Mouse (Mus musculus) forebrain, embryonic 16.5 days (tissue): Measurements from ENCODE around the gene Psmb2. TPM values are rescaled to one million over a fixed set of nuclear protein-coding genes. Genes with fewer than 3 reads are reported as not detected.
A peak's percentile ranks its signal among the peaks of the same experiment; 100 is the strongest.

Experiments used
- ATAC-seq: fragments of 200-750 bp; cut with Nextera tagmentation; 2 replicates; pipeline ENCODE4 v1.8.0; 2017; ENCODE audit warnings: mild to moderate bottlenecking, moderate library complexity
- H3K27ac ChIP-seq: fragments of 300-500 bp; sonication (generic); 2 replicates; pipeline ENCODE4 v1.5.1; 2014; ENCODE audit warnings: low read length, control low read depth
- H3K27me3 ChIP-seq: fragments of 300-500 bp; sonication (generic); replicated peaks from 2 replicates; pipeline ENCODE4 v1.6.1; 2014; ENCODE audit warnings: low read length; ENCODE audit not compliant: control insufficient read depth, insufficient read depth
- H3K36me3 ChIP-seq: fragments of 300-500 bp; sonication (generic); 2 replicates; pipeline ENCODE4 v1.6.1; 2014; ENCODE audit not compliant: control insufficient read depth, insufficient read depth
- H3K4me1 ChIP-seq: fragments of 300-500 bp; sonication (generic); replicated peaks from 2 replicates; pipeline ENCODE4 v1.6.1; 2014; ENCODE audit warnings: low read length; ENCODE audit not compliant: control insufficient read depth, insufficient read depth
- H3K4me2 ChIP-seq: fragments of 300-500 bp; sonication (generic); 2 replicates; pipeline ENCODE4 v1.6.1; 2014; ENCODE audit warnings: mild to moderate bottlenecking, low read length, control low read depth
- H3K4me3 ChIP-seq: fragments of 300-500 bp; sonication (generic); replicated peaks from 2 replicates; pipeline ENCODE4 v1.5.1; 2014; ENCODE audit warnings: mild to moderate bottlenecking, low read length, control low read depth
- H3K9ac ChIP-seq: fragments of 300-500 bp; sonication (generic); replicated peaks from 2 replicates; pipeline ENCODE4 v1.6.1; 2014; ENCODE audit warnings: low read depth, low read length, control low read depth
- H3K9me3 ChIP-seq: fragments of 300-500 bp; sonication (generic); 2 replicates; pipeline ENCODE4 v1.6.1; 2016; ENCODE audit warnings: low read length; ENCODE audit not compliant: control insufficient read depth
- WGBS: fragments of 180-500 bp; shearing (Covaris S2); extraction: QIAGEN DNeasy Blood & Tissue Kit; methylation state at CpG from one replicate; pipeline ENCODE4 v1.1.7; 2014; 5-methylcytosine and 5-hydroxymethylcytosine counted together
- polyA plus RNA-seq: library from polyadenylated mRNA; unstranded; fragments of >200 nt; fragmentation: Nextera tagmentation; extraction: Ambion mirVana; gene quantifications from 2 replicates; pipeline ENCODE4 v1.2.1, GENCODE M21; 2015

Psmb2 gene
- polyA plus RNA-seq, 1 experiment from 2014 or later = 432 TPM

GRCm38 (mm10) chr4:126754736-126755374 is 77.4 kb downstream of the Psmb2 start:
- H3K4me1 ChIP-seq = peaks cover 44% of the 10 kb centered on the region
- H3K9me3 ChIP-seq = no peaks in the 10 kb centered on the region
- no peak overlapping the region for H3K9ac ChIP-seq
- WGBS = 34% methylated on average over 12 of the region's 12 CpGs
- no peaks in the 10 kb centered on the region for H3K36me3 ChIP-seq
- no peak for ATAC-seq
- peak overlapping the region; percentile 76 for H3K4me2 ChIP-seq
- H3K27me3 ChIP-seq = no peaks in the 10 kb centered on the region
- no peak overlapping the region for H3K27ac ChIP-seq
- no peak overlapping the region for H3K4me3 ChIP-seq

- no peaks in the 10 kb centered on the region for H3K9me3 ChIP-seq
- H3K4me2 ChIP-seq = no peak overlapping the region
- no peaks in the 10 kb centered on the region for H3K27me3 ChIP-seq
- H3K9ac ChIP-seq = no peak overlapping the region
- H3K4me3 ChIP-seq = no peak overlapping the region
- ATAC-seq = no peak
- WGBS = 36% methylated on average over 4 of the region's 4 CpGs
- H3K4me1 ChIP-seq = peaks cover 25% of the 10 kb centered on the region
- H3K27ac ChIP-seq = no peak overlapping the region
- 0 out of 2 replicates have a peak, but pooled peaks cover 2% of the 10 kb centered on the region for H3K36me3 ChIP-seq
Measured at GRCm38 (mm10) chr4:126756766-126757165, 79.3 kb downstream of the Psmb2 start.

GRCm38 (mm10) chr4:126758299-126758698 is 80.9 kb downstream of the Psmb2 start:
- Histone ChIP-seq H3K36me3 (0 out of 2 replicates have a peak, but pooled peaks cover 2% of the 10 kb centered on the region), H3K9me3 (no peaks in the 10 kb centered on the region), H3K27ac (no peak overlapping the region), H3K27me3 (no peaks in the 10 kb centered on the region), H3K4me2 (no peak overlapping the region), H3K4me3 (no peak overlapping the region), H3K9ac (no peak overlapping the region), H3K4me1 (peaks cover 17% of the 10 kb centered on the region)
- ATAC-seq = no peak
- WGBS = 82% methylated on average over 5 of the region's 5 CpGs

Other genes starting within 250 kb of the Psmb2 start
- gene Ago3, start 248.1 kb upstream of the Psmb2 start, polyA plus RNA-seq = 16.1 and 18.7 TPM in 2 replicates
- gene Ago1, start 209.0 kb upstream of the Psmb2 start, polyA plus RNA-seq = 14.9 and 16.1 TPM in 2 replicates
- 9.0 and 9.3 TPM in 2 replicates for gene Ago4, start 144.2 kb upstream of the Psmb2 start, polyA plus RNA-seq
- 12.0 and 13.6 TPM in 2 replicates for gene Clspn, start 120.7 kb upstream of the Psmb2 start, polyA plus RNA-seq
- 3.9 and 4.6 TPM in 2 replicates for gene 5730409E04Rik, start 67.8 kb upstream of the Psmb2 start, polyA plus RNA-seq
- gene Tfap2e, start 58.6 kb downstream of the Psmb2 start, polyA plus RNA-seq = 0.34 and 0.75 TPM in 2 replicates
- gene Ncdn, start 75.8 kb downstream of the Psmb2 start, polyA plus RNA-seq = 120 and 129 TPM in 2 replicates
- gene AU040320, start 75.9 kb downstream of the Psmb2 start, polyA plus RNA-seq = 32.8 and 35.0 TPM in 2 replicates